Mouse (Mus musculus) forebrain, embryonic 10.5 days (tissue): ENCODE measurements around the gene Trmt1. TPM values are rescaled to one million over a fixed set of nuclear protein-coding genes. Genes with fewer than 3 reads are reported as not detected.
"Not testable (repeated sequence)": the region's sequence is repeated elsewhere in the genome, so short reads cannot be mapped to it uniquely, and the experiment has no call there.

ENCODE experiments used
- DNase-seq: peaks from one replicate; pipeline ENCODE4 v3.0.0-alpha.2; 2017; ENCODE audit warnings: low spot score; ENCODE audit errors: extremely low spot score
- H3K27ac ChIP-seq: fragments of 300-500 bp; sonication (generic); 2 replicates; pipeline ENCODE4 v1.5.1; 2016; ENCODE audit warnings: mild to moderate bottlenecking
- H3K27me3 ChIP-seq: fragments of 300-500 bp; sonication (generic); 2 replicates; pipeline ENCODE4 v1.6.1; 2016; ENCODE audit warnings: mild to moderate bottlenecking; ENCODE audit not compliant: poor library complexity, severe bottlenecking
- H3K36me3 ChIP-seq: fragments of 300-500 bp; sonication (generic); replicated peaks from 2 replicates; pipeline ENCODE4 v1.6.1; 2016; ENCODE audit warnings: mild to moderate bottlenecking, moderate library complexity
- H3K4me1 ChIP-seq: fragments of 300-500 bp; sonication (generic); 2 replicates; pipeline ENCODE4 v1.6.1; 2016
- H3K4me3 ChIP-seq: fragments of 300-500 bp; sonication (generic); 2 replicates; pipeline ENCODE4 v1.5.1; 2016; ENCODE audit warnings: mild to moderate bottlenecking, moderate library complexity
- H3K9me3 ChIP-seq: fragments of 300-500 bp; sonication (generic); 2 replicates; pipeline ENCODE4 v1.6.1; 2016; ENCODE audit warnings: mild to moderate bottlenecking, moderate library complexity
- WGBS: fragments of 180-500 bp; shearing (Covaris S2); methylation state at CpG from one replicate; pipeline ENCODE4 v1.1.7; 2016; 5-methylcytosine and 5-hydroxymethylcytosine counted together
- polyA plus RNA-seq: library from polyadenylated mRNA; unstranded; fragments of >200 nt; fragmentation: Nextera tagmentation; extraction: Ambion mirVana; gene quantifications from 2 replicates; pipeline ENCODE4 v1.2.1, GENCODE M21; 2016

The Trmt1 gene
- polyA plus RNA-seq, 1 experiment from 2014 or later, result 68.8 TPM

- under 1% methylated on average over 27 of the region's 27 CpGs for WGBS
- Histone ChIP-seq H3K27me3 (no peaks in the 10 kb centered on the region), H3K4me1 (peaks cover 84% of the 10 kb centered on the region), H3K36me3 (peaks cover 11% of the 10 kb centered on the region), H3K27ac (peak within 1 kb of the TSS; percentile 94), H3K4me3 (peak within 1 kb of the TSS; percentile 97), H3K9me3 (no peaks in the 10 kb centered on the region)
- peak; percentile 95 for DNase-seq
Observed at GRCm38 (mm10) chr8:84662581-84663065, 23.5 kb upstream of the Trmt1 start, which contains the start of gene Ier2. Gene Ier2, minus strand, starts transcription at chr8:84662852.

GRCm38 (mm10) chr8:84663483-84664327, 22.4 kb upstream of the Trmt1 start:
- peaks cover 73% of the 10 kb centered on the region for H3K4me1 ChIP-seq
- H3K36me3 ChIP-seq, result peaks cover 22% of the 10 kb centered on the region
- 3% methylated on average over 43 of the region's 43 CpGs for WGBS

GRCm38 (mm10) chr8:84664566-84665384, 21.3 kb upstream of the Trmt1 start:
- Histone ChIP-seq H3K36me3 (peaks cover 32% of the 10 kb centered on the region), H3K27ac (peak overlapping the region; percentile 94), H3K4me1 (peaks cover 62% of the 10 kb centered on the region), H3K9me3 (no peaks in the 10 kb centered on the region), H3K27me3 (no peaks in the 10 kb centered on the region), H3K4me3 (peak overlapping the region; percentile 97)
- under 1% methylated on average over 29 of the region's 29 CpGs for WGBS
- peak; percentile 81 for DNase-seq

More at GRCm38 (mm10) chr8:84663483-84664327, 22.4 kb upstream of the Trmt1 start:
- peak overlapping the region; percentile 97 for H3K4me3 ChIP-seq
- peak; percentile 97 for DNase-seq
- H3K27me3 ChIP-seq, result no peaks in the 10 kb centered on the region
- H3K27ac ChIP-seq, result peak overlapping the region; percentile 94
- no peaks in the 10 kb centered on the region for H3K9me3 ChIP-seq

- 2% methylated on average over 14 of the region's 14 CpGs for WGBS
Observed at GRCm38 (mm10) chr8:84665385-84665893, 20.7 kb upstream of the Trmt1 start.

GRCm38 (mm10) chr8:84668081-84668480, 18.0 kb upstream of the Trmt1 start:
- 91% methylated on average over 1 of the region's 1 CpGs for WGBS
- no peaks in the 10 kb centered on the region for H3K27me3 ChIP-seq
- no peak overlapping the region for H3K27ac ChIP-seq
- no peaks in the 10 kb centered on the region for H3K9me3 ChIP-seq
- no peak for DNase-seq
- no peak overlapping the region for H3K4me3 ChIP-seq
- H3K4me1 ChIP-seq, result peaks cover 34% of the 10 kb centered on the region
- peaks cover 66% of the 10 kb centered on the region for H3K36me3 ChIP-seq

More at GRCm38 (mm10) chr8:84665385-84665893, 20.7 kb upstream of the Trmt1 start:
- no peak for DNase-seq
- Histone ChIP-seq H3K9me3 (no peaks in the 10 kb centered on the region), H3K27me3 (no peaks in the 10 kb centered on the region), H3K4me3 (peak overlapping the region; percentile 97), H3K4me1 (peaks cover 55% of the 10 kb centered on the region), H3K27ac (peak overlapping the region; percentile 94), H3K36me3 (peaks cover 39% of the 10 kb centered on the region)

GRCm38 (mm10) chr8:84668731-84669485, 17.2 kb upstream of the Trmt1 start:
- WGBS, result 89% methylated on average over 6 of the region's 6 CpGs
- H3K27ac ChIP-seq, result no peak overlapping the region
- no peak for DNase-seq
- H3K4me3 ChIP-seq, result no peak overlapping the region
- H3K9me3 ChIP-seq, result no peaks in the 10 kb centered on the region
- peaks cover 27% of the 10 kb centered on the region for H3K4me1 ChIP-seq
- H3K36me3 ChIP-seq, result peaks cover 74% of the 10 kb centered on the region
- no peaks in the 10 kb centered on the region for H3K27me3 ChIP-seq

- H3K27me3 ChIP-seq, H3K9me3 ChIP-seq, DNase-seq, H3K27ac ChIP-seq, H3K4me3 ChIP-seq: not testable (repeated sequence)
- Histone ChIP-seq H3K4me1 (peaks cover 15% of the 10 kb centered on the region), H3K36me3 (peaks cover 89% of the 10 kb centered on the region)
- WGBS, result 93% methylated on average over 5 of the region's 5 CpGs
Observed at GRCm38 (mm10) chr8:84670295-84671006, 15.7 kb upstream of the Trmt1 start.

- Histone ChIP-seq H3K36me3 (peaks cover 92% of the 10 kb centered on the region), H3K4me1 (no peaks in the 10 kb centered on the region), H3K9me3 (no peaks in the 10 kb centered on the region), H3K4me3 (no peak overlapping the region), H3K27me3 (no peaks in the 10 kb centered on the region), H3K27ac (no peak overlapping the region)
- no peak for DNase-seq
- 88% methylated on average over 5 of the region's 5 CpGs for WGBS
Observed at GRCm38 (mm10) chr8:84677305-84677704, 8.8 kb upstream of the Trmt1 start.

GRCm38 (mm10) chr8:84681476-84681875, 4.6 kb upstream of the Trmt1 start:
- H3K27ac ChIP-seq, result no peak overlapping the region
- H3K4me1 ChIP-seq, result peaks cover 25% of the 10 kb centered on the region
- DNase-seq, result no peak
- no peaks in the 10 kb centered on the region for H3K9me3 ChIP-seq
- peaks cover 86% of the 10 kb centered on the region for H3K36me3 ChIP-seq
- H3K4me3 ChIP-seq, result no peak overlapping the region
- H3K27me3 ChIP-seq, result no peaks in the 10 kb centered on the region
- WGBS, result 95% methylated on average over 2 of the region's 2 CpGs

- DNase-seq, result no peak
- Histone ChIP-seq H3K36me3 (peaks cover 79% of the 10 kb centered on the region), H3K4me3 (no peak overlapping the region), H3K4me1 (peaks cover 31% of the 10 kb centered on the region), H3K27ac (no peak overlapping the region), H3K9me3 (no peaks in the 10 kb centered on the region), H3K27me3 (no peaks in the 10 kb centered on the region)
- WGBS, result 91% methylated on average over 2 of the region's 2 CpGs
Observed at GRCm38 (mm10) chr8:84682257-84682656, 3.9 kb upstream of the Trmt1 start.

GRCm38 (mm10) chr8:84684537-84684936, 1.6 kb upstream of the Trmt1 start:
- WGBS, result 76% methylated on average over 3 of the region's 3 CpGs
- DNase-seq, result no peak
- H3K27me3 ChIP-seq, result no peaks in the 10 kb centered on the region
- H3K27ac ChIP-seq, result no peak overlapping the region
- peak overlapping the region; percentile 99; the same call in 1 of the 2 replicates for H3K4me3 ChIP-seq
- H3K4me1 ChIP-seq, result peaks cover 45% of the 10 kb centered on the region
- H3K9me3 ChIP-seq, result no peaks in the 10 kb centered on the region
- H3K36me3 ChIP-seq, result peaks cover 62% of the 10 kb centered on the region
